Mouse (Mus musculus) left cerebral cortex, adult 8-10 months (tissue): Measurements from ENCODE around the gene Gm7030. TPM values are rescaled to one million over a fixed set of nuclear protein-coding genes. Genes with fewer than 3 reads are reported as not detected.
"Not testable (repeated sequence)": the region's sequence is repeated elsewhere in the genome, so short reads cannot be mapped to it uniquely, and the experiment has no call there.

Experiments used
- DNase-seq, 2 experiments: peaks; one replicate each; pipeline ENCODE4 v3.0.0; 2022; ENCODE audit warnings: low spot score in 2 of 2
- total RNA-seq, 4 experiments: library from RNA; stranded (reverse); gene quantifications; 2 replicates each; pipeline ENCODE4 v1.2.4; 2022

Gene Gm7030
- total RNA-seq, 4 experiments from 2014 or later, result 0.43 TPM; not detected in 3

DNA sequence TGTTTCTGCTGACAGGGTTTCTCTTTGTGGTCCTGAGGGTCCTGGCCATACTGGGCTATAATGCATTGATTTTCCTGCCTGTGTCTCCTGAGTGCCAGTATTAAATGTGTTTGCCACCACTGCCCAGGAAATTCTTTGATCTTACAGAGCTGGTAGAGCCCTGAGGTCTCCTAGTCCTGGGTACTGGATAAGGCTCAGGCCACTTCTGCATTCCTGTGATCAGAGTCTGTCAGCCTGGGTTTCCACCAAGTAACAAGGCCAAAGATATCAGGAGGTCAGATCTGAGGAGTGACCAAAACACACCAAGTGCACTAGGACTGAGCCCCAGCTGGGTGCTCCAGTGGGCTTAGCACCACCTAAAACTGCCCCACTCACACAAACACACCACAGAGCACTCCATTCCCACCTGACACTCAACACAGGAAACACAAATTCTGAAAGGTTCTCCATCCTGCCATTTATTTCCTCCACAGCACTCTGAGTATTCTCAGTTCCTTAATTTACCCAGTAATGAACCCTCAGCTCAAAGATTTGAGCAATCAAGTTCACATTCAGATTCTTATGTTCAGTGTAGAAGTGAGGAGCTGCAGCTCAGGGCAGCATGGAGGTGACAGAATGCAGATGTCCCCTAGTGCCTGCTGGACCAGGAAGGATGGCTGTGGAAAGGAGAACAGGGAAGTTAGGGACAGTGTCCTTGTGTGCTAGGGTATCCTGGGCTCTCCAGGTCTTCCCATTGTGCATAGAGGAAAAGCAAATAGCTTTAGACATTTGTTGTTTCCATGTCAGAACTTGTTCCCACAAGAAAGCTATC lies 6.4 kb upstream of the Gm7030 start:
- DNase-seq, result not testable (repeated sequence)

DNA sequence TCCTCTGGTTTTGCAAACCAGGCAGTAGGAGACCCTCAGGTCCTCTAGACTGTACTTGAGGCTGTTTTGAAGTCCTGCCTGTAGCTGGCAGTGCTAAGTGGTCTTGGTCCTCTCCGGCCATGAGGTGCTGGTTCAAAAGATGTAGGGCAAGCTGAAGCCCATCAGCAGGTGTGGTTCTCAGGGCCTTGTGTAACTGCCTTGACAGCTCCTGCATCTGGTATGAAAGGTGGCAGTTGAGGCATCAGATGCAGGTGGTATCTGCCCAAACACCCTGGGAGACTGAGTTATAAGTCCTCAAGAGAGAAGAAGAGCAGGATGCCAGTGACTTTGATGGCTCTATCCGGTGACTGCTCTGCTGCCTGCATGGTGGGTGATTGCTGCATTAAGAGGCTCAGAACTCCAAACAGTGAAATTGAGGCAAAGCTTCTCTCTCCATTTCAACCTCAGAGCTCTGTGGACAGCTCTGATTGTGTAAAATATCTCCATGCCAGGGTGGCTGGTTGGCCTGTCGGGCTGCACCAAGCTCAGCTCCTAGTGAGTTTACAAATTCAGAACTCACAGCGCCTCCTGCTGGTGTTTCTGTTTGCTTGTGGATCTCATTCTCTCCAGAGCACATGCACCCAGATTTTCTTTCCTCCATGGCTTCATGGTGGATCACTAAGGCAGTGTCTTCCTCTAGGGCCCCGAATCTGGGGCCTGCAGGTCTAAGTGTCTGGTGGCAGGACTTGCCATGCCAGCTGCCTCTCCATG lies 2.5 kb upstream of the Gm7030 start:
- DNase-seq, result no peak

DNA sequence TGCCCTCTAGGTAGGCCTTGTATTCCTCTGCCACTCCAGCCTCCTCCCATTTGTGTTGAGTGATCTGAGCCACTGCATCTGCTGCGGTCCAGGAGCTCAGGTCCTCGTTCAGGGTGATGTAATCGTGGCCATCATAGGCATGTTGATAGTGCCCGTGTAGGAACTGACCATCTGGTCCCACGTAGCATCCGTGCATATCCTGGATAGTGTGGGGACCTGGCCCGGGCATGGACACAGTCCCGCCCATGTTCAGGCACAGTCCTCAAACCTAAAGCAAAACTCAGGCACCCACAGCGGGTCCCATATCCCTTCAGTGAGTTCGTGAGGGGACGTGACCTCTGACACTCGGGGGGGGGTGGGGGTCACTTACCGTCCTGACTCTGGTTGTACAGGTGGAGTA lies 700 bp downstream of the Gm7030 start:
- not testable (repeated sequence) for DNase-seq

DNA sequence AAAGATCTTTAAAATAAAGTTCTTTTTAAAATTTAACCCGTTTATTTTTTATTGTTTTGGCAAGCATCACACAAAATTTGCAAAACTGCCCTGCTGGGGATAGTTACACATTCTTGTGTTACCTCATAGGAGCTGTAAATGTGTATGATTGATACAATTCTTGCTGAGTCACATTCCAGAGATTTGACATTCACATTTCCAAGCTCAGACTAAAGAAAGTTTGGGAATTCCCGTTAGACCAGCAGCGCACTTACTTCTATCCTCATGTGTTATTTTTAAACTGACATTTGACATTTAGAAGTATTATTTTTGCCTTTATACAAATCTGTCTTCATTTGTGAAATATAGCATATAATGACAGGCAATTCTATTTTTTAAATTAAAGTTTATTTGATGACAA lies 5.1 kb downstream of the Gm7030 start:
- not testable (repeated sequence) for DNase-seq

DNA sequence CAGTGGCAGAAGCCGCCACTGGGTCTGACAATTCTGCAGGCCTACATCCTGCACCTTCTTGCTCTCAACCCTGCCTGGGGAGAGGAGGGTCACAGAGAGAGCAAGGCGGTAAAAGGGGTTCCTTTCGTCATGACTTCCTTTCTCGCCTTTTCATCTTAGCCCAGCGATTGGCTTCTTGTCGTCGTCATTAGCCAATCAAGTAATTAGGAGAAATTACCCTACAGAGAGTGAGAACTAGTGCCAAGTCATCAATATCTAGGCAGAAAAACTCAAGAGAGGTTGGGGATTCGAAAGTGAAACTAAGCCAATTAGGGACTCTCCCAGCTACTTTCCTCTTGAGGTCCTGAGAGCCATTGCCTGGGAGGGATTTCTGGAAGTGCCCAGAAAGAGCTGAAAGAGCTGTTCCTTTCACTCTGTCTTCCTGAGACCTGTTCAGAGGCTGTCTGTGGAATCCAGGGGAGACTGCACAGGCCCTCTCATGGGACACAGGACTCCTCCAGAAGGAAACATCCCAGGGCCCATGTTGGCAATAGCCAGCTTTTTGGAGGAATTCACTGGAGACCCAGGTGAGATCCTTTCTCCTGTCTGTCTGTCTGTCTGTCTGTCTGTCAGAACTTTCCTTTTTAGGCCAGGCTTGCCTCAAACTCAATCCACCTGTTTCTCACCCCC lies 7.7 kb downstream of the Gm7030 start, which contains the start of gene Gm19684:
Gm19684 (plus strand) TSS at position 327 of the 669 bp plus-strand sequence.
- not testable (repeated sequence) for DNase-seq

DNA sequence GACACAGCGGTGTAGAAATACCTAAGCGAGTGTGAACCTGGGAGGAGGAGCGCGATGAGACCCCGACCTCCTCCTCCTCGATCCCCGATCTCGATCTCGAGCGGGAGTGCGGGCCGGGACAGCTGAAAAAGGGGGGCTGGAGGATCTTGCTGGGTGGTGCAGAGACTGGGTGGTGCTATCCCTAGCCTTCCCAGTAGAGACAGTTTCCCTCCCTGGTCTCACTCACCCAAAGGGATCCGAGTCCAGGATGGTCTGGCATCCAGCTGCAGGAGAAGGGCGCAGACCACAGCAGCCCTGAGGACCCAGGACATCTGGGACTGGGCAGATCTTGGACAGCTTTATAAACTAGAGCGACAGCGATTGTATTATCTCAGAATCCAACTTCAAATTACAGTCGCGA lies 8.4 kb downstream of the Gm7030 start:
- DNase-seq, result not testable (repeated sequence)

DNA sequence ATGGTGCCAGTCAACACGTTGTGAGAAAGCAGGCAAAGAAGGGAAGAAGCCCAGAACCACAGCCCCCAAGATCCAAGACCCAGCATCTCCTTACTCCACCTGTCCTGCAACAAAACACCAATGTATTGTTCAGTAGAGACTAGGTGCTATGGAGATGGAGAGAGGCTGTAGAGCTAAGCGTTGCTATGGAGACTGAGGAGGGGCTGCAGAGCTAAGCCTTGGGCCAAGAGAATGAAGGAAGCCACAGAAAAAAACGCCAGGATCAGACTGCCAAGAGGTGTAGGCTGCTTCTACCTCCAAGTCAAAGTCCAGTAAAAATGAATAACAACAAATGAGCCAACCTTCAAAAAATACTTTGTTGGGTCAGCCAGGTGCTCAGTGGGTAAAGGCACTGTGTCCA lies 12.7 kb downstream of the Gm7030 start:
- DNase-seq, result not testable (repeated sequence)

DNA sequence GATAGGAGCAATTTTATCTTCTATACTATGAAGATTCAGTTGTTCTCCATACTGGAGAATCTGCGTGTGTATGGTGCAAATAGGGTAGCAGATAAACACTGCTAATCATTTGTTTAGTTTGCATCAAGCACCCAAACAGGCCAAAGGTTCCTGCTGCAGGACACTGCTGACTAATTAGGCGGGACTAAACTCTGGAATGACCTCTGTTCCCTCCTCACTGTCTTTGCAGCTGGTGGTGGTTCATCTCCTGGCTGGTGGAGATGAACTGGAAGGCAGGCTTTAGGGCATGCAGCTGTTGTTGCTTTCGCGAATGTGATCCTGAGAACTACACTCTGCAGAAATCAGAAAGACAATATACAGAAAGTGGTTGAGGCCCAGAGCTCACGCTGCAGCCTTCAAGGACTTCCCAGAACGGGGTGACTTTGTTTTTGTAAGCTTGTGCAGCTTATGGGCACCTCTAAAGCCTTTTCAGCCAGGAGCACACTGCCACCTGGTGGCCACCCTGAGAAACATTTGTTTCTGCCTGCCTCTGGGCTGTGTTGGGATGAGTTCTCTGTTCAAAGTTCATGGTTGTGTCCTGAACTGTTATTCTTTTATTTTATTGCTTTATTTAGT lies 15.1 kb downstream of the Gm7030 start:
- not testable (repeated sequence) for DNase-seq

DNA sequence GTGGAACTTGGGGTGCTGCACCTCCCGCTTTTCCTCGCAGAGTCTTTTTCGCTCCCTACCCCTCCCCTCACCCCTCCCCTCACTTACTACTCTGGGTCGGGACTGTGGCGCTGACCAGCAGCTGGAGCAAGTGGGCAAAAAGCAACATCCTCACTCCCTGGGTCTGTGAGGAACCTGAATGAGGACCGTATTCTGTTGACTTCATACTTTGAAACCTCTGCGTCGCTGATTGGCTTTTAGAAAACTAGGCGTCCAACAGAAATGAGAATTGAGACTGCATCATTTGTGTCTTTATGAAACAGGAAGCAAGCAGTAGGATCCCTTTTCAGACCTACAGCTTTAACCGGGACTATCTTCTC lies 17.7 kb downstream of the Gm7030 start:
- DNase-seq, result not testable (repeated sequence)

DNA sequence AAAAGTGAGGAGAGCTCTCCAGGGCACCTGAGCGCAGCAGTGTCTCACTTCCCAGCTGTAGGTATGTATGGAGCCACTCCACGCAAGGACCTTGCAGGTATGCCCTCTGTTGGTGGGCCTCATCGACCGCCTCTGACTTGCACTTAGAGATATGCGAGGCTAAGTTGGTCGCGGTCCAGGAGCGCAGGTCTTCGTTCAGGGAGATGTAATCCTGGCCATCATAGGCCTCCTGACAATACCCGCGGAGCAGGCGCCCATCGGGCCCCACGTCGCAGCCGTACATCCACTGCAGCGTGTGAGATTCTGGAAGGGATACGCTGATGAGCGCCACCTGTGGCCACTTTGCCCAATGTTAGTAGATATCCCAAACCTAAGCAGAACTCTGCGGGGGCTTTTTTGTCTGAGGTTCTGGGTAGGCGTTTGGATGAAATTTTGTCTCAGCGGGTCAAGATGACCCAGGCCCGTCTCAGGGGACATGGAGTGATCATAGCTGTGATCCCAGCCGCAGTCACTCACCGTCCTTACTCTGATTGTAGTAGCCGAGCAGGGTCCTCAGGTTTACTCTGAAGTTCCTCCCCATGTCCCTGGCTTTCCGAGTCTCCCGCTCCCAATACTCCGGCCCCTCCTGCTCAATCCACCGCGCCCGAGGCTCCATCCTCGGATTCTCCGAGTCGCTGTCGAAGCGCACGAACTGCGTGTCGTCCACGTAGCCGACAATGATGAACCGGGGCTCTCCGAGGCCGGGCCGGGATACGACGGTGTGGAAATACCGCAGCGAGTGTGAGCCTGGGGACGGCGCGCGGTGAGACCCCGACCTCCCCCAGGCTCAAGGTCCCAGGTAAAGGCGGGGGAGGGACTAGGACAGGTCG lies 18.4 kb downstream of the Gm7030 start:
- DNase-seq, result not testable (repeated sequence)

DNA sequence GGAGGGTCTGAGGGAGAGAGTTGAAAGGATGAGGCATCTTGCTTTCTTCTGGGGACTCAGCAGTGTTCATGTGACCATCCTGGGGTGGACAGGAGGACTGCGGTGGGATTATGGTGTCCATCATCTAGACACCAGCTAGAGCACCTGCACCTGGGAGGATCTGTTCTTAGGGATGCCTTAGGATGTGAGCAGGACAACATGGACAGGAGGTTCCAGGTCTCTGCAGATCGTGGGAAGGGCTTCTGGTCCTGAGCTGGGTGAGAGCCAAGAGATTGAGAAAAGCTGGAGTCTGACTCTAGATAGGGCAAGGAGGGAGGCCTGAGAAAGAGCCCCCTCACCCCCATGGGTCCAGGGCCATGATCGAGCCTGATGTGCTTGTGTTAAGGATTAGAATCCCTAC lies 19.1 kb downstream of the Gm7030 start:
- not testable (repeated sequence) for DNase-seq

DNA sequence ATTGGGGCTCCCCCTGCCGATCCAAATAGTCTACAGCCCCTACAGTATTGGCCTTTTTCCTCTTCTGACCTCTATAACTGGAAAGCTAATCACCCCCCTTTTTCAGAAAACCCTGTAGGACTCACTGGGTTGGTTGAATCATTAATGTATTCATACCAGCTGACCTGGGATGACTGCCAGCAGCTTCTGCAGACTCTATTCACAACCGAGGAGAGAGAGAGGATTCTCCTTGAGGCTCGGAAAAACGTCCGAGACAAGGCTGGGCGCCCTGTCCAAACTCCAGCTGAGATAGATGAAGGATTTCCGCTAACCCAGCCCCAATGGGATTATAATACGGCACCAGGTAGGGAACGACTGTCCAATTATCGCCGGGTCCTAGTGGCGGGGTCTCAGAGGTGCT lies 27.1 kb downstream of the Gm7030 start:
- DNase-seq, result not testable (repeated sequence)

DNA sequence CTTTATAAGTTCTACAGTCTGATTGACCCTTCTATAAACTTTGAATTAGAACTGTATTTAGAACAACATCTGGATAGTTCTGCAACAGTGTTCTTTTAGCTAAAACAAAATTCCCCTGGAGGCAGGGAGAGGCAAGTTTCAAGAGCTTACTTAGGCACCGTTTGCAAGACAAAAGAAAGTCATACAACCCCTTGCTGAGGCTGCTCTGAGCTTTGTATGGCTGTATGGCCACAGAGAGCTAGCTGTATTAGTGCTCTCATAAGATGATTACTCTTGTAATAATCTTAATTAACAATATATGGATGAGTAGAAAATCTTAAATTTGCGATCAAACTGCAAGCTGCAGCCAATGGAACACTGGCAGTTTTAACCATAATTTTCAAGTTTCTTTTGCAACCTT lies 29.6 kb downstream of the Gm7030 start:
- not testable (repeated sequence) for DNase-seq

DNA sequence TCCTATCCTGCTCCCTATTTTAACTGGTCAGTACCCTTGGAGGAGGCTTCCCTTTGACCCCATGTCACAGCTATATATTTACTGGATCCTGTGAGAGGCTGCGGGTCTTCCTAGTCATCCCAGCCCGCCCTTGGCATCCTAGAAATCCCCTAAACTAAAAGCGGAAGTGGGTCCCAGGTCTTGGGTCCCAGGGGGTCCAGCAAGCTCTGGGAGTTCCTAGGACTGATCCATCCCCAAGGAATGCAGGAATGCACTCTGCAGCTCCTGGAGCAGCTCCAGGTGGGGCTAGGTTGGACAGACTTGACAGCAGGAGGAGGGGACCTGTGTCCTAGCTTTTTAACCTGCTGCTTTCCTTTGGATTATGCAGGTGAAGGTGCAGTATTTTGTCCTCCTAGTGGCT lies 35.3 kb downstream of the Gm7030 start:
- no peak for DNase-seq

DNA sequence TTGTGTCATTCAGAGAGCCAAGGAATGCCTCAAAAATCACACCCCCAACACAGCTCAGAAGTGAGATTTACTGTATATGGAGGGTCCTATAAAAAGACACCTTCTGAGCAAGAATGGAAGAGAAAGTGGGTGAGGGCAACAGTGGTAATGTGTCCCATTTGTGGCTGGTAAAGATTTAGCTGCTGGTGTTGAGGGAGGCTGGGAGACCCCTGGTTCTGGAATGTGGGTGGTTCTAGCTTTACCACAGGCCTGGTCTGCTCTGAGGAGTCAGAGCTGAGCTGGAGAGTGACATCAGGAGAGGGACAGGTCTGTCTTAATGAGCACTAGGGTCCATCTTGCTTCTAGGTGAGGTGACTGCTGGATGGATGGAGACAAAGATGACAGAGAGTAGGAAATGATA lies 36.7 kb downstream of the Gm7030 start:
- not testable (repeated sequence) for DNase-seq

DNA sequence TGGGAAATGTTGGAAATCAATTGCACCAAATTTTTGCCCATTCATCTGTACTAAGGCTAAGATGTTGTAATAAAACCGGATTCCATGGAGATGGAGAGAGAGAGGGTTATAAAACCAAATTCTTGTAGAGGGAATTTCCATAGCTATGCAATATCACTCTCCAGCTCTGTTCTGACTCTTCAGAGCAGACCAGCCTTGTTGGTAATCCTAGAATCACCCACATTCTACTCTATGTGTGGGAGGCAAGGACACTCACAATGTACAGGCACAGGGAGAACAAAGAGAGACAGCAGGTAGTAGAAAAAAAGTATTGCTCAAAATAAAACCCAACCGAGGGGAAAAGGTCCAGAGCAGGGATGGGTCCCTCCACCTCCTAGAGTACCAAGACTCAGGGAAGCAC lies 37.3 kb downstream of the Gm7030 start:
- not testable (repeated sequence) for DNase-seq

DNA sequence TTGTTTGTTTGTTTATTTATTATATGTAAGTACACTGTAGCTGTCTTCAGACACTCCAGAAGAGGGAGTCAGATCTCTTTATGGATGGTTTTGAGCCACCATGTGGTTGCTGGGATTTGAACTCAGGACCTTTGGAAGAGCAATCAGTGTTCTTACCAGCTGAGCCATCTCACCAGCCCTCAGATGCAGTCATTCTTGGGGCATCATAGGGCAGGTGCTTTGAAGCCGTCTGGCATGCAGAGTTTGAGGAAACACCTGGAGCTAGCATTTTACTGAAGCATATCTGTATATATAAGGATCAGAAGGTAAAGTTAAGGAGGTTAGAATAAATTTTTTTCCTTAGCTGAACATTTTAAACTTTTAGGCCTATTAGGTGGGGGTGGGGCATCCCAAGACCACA lies 43.2 kb downstream of the Gm7030 start:
- DNase-seq, result not testable (repeated sequence)

DNA sequence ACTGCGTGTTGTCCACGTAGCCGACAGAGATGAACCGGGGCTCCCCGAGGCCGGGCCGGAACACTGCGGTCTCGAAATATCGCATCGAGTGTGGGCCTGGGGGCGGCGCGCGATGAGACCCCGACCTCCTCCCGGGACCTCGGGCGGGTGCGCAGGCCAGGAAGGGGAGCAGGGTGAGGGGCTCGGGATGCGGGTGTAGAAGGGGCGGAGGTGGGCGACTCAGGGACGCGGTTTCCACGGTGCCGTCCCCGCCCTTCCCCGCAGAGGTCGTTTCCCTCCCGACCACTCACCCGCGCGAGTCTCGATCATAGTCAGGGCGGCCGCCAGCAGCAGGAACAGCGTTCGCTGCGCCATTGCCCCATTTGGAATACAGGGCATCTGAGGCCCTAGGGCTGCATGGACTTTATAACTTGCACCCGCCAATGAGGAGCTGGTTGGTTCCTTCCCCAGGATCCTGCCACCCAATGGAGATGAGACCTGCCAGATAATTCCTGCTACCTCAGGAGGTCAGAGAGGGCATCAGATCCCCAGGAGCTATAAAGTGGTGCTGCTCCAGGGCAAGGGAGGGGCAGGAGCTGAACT lies 45.3 kb downstream of the Gm7030 start:
- DNase-seq, result no peak

DNA sequence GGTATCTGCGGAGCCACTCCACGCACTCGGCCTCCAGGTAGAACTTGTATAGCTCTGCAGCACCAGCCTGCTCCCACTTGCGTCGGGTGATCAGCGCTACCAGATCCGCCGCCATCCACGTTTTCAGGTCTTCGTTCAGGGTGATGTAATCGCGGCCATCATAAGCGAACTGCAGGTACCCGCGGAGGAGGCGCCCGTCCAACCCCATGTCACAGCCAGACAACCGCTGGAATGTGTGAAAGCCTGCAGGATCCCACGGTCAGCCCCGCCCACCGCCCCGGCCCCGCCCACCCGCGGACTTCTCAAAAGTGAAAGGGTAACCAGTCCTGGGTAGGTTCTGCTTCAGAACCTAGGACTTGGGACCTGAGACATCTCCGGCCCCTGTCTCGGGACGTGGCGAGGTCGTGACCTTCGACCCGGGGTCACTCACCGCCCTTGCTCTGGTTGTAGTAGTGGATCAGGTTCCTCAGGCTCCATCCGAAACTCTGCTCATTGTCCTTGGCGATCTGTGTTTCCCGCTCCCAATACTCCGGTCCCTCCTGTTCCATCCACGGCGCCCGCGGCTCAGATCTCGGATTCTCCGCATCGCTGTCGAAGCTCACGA lies 45.9 kb downstream of the Gm7030 start:
- DNase-seq, result no peak
